Mouse (Mus musculus) midbrain, embryonic 13.5 days (tissue): ENCODE results near the gene Apoh. TPM values are rescaled to one million over a fixed set of nuclear protein-coding genes. Genes with fewer than 3 reads are reported as not detected.

Experiments
- ATAC-seq: fragments of 200-750 bp; cut with Nextera tagmentation; 2 replicates; pipeline ENCODE4 v1.8.0; 2017; ENCODE audit warnings: mild to moderate bottlenecking, moderate TSS enrichment, moderate library complexity
- H3K27ac ChIP-seq: fragments of 300-500 bp; sonication (generic); 2 replicates; pipeline ENCODE4 v1.5.1; 2015; ENCODE audit warnings: inconsistent platforms, mild to moderate bottlenecking, moderate library complexity
- H3K27me3 ChIP-seq: fragments of 300-500 bp; sonication (generic); 2 replicates; pipeline ENCODE4 v1.6.1; 2015; ENCODE audit warnings: mild to moderate bottlenecking, inconsistent platforms
- H3K36me3 ChIP-seq: fragments of 300-500 bp; sonication (generic); 2 replicates; pipeline ENCODE4 v1.6.1; 2015; ENCODE audit warnings: mild to moderate bottlenecking, inconsistent platforms
- H3K4me1 ChIP-seq: fragments of 300-500 bp; sonication (generic); replicated peaks from 2 replicates; pipeline ENCODE4 v1.6.1; 2015; ENCODE audit warnings: inconsistent platforms
- H3K4me2 ChIP-seq: fragments of 300-500 bp; sonication (generic); replicated peaks from 2 replicates; pipeline ENCODE4 v1.6.1; 2015; ENCODE audit warnings: moderate library complexity, mild to moderate bottlenecking, inconsistent platforms
- H3K4me3 ChIP-seq: fragments of 300-500 bp; sonication (generic); replicated peaks from 2 replicates; pipeline ENCODE4 v1.5.1; 2015; ENCODE audit warnings: mild to moderate bottlenecking, inconsistent platforms
- H3K9ac ChIP-seq: fragments of 300-500 bp; sonication (generic); replicated peaks from 2 replicates; pipeline ENCODE4 v1.6.1; 2015; ENCODE audit warnings: mild to moderate bottlenecking, inconsistent platforms
- H3K9me3 ChIP-seq: fragments of 300-500 bp; sonication (generic); 2 replicates; pipeline ENCODE4 v1.6.1; 2016; ENCODE audit warnings: mild to moderate bottlenecking, inconsistent platforms
- WGBS: fragments of 180-500 bp; shearing (Covaris S2); methylation state at CpG from one replicate; pipeline ENCODE4 v1.1.7; 2015; 5-methylcytosine and 5-hydroxymethylcytosine counted together
- polyA plus RNA-seq: library from polyadenylated mRNA; unstranded; fragments of >200 nt; fragmentation: Nextera tagmentation; extraction: Ambion mirVana; gene quantifications from 2 replicates; pipeline ENCODE4 v1.2.1, GENCODE M21; 2015

Apoh gene
- polyA plus RNA-seq, 1 experiment from 2014 or later: 0.13 TPM

DNA sequence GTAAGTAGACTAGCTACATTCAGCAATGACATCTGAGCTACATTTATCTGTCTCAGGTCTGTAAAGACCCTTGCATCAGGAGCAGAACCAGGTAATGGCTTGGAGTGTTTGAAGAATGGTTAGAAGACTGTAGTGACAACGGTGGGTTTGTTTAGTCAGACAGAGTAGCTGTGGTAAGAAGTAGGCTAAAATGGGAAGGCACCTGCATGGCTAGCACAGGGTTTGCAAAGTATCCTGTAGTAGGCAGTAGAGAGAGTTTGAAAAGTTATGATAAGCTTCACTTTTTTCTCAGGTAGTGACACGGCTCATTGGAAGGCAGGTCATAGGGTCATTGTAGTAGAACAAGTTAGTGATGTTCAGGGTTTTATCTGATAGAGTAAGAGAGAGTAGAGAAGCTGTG lies 85.9 kb downstream of the Apoh start:
- no peak overlapping the region for H3K4me2 ChIP-seq
- ATAC-seq: no peak
- H3K4me3 ChIP-seq: no peak overlapping the region
- H3K27me3 ChIP-seq: no peaks in the 10 kb centered on the region
- no peaks in the 10 kb centered on the region for H3K36me3 ChIP-seq
- no peaks in the 10 kb centered on the region for H3K9me3 ChIP-seq
- H3K4me1 ChIP-seq: peaks cover 19% of the 10 kb centered on the region
- H3K27ac ChIP-seq: no peak overlapping the region
- H3K9ac ChIP-seq: no peak overlapping the region
- 85% methylated on average over 2 of the region's 2 CpGs for WGBS

DNA sequence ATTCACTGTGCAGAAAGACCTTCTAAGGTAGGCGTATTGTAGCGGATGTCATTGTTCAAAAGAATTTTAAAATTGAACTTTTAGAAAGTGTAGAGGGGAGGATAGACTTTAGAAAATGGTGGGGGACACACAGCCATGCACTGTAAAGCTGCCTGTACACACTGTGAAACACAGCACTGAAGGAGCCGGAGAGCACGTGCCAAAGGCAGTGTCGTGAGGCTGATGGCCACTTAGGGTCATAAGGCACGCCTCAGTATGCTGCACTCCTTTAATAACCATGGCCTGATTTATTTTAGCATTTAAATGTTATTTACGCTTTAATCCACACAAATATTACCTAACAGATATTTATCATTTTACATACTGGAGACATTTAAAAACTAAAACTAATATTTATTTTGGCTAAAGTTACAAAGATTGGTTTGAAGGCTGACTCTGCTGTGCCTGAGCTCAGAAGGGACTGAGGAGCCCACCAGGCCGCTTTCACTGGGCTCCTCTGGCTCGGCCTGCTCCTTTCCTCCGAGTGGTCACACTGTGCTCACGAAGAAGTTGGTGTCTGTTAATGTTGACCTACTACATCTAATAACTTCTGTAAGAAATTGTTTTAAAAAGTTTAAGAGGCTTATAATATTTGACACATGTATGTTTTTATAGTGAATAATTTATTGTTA lies 100.9 kb downstream of the Apoh start:
- peaks cover 3% of the 10 kb centered on the region; the same call in 1 of the 2 replicates for H3K4me1 ChIP-seq
- H3K4me2 ChIP-seq: no peak overlapping the region
- H3K36me3 ChIP-seq: peaks cover 5% of the 10 kb centered on the region; the same call in 1 of the 2 replicates
- H3K9ac ChIP-seq: no peak overlapping the region
- H3K9me3 ChIP-seq: no peaks in the 10 kb centered on the region
- H3K4me3 ChIP-seq: no peak overlapping the region
- H3K27ac ChIP-seq: no peak overlapping the region
- ATAC-seq: no peak
- H3K27me3 ChIP-seq: no peaks in the 10 kb centered on the region
- WGBS: 67% methylated on average over 11 of the region's 11 CpGs

DNA sequence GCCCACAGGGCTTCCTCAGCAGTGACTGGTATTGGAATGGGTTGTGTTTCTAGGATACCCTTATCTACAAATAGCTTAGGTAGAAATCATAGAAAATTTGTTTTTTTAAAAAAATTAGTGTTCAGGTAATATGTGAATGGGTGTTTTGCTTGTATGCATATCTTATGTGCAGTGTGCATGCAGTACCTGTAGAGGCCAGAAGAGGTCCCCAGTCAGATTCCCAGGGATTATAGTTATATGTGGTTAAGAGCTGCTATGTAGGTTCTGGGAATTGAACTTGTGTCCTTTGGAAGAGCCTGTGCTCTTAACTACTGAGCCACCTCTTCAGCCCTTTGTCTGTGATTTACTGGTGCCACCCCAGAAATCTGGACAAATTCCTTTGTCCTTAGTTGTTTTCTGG lies 104.0 kb downstream of the Apoh start:
- Histone ChIP-seq H3K4me1 (peaks cover 3% of the 10 kb centered on the region; the same call in 1 of the 2 replicates), H3K27ac (no peak overlapping the region), H3K36me3 (no peaks in the 10 kb centered on the region), H3K4me3 (no peak overlapping the region), H3K9ac (no peak overlapping the region), H3K9me3 (no peaks in the 10 kb centered on the region), H3K27me3 (no peaks in the 10 kb centered on the region), H3K4me2 (no peak overlapping the region)
- no peak for ATAC-seq

DNA sequence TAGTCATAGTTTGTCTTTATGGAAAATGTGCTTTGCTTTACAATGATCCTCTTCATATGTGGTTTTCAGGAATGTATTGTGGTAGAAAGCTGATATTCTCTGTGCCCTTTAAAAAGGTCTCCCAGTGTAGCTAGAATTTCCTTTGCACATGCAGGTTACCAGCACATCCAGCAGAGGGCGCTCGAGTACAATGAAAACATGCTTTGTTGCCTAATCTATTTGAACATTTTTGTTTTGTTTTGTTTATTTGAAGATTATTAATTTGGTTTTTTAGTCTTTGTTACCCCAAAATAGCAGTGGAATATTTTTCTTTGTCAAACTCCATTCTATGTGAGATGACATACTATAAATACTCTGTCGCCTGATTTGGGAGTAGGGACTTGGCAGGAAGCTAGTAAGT lies 106.7 kb downstream of the Apoh start:
- Histone ChIP-seq H3K4me2 (no peak overlapping the region), H3K9me3 (no peaks in the 10 kb centered on the region), H3K27me3 (no peaks in the 10 kb centered on the region), H3K9ac (no peak overlapping the region), H3K4me1 (peaks cover under 1% of the 10 kb centered on the region; the same call in 1 of the 2 replicates), H3K27ac (no peak overlapping the region), H3K4me3 (no peak overlapping the region), H3K36me3 (no peaks in the 10 kb centered on the region)
- ATAC-seq: no peak
- WGBS: 34% methylated on average over 3 of the region's 3 CpGs

DNA sequence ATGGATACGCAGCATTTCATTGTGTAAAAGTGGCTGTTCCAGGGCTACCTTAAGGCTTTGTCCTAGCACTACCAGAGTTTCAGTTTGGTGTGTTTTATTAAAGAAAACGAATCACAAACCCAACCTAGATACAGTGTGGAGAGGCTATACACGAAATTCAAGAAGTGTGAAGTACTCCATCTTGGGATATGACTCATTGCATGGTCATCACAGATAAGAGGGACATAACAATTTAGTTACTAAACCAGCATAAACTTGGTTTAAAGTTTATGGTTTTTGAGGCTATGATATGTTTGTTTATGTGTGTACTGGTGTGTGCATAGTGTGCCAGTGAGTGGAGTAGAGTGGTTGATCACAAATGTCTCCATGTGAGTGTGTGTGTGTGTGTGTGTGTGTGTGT lies 116.4 kb downstream of the Apoh start:
- no peak overlapping the region for H3K9ac ChIP-seq
- no peak for ATAC-seq
- no peaks in the 10 kb centered on the region for H3K27me3 ChIP-seq
- WGBS: 91% methylated on average over 3 of the region's 3 CpGs
- no peak overlapping the region for H3K4me2 ChIP-seq
- H3K36me3 ChIP-seq: no peaks in the 10 kb centered on the region
- no peaks in the 10 kb centered on the region for H3K9me3 ChIP-seq
- H3K4me1 ChIP-seq: no peaks in the 10 kb centered on the region
- no peak overlapping the region for H3K4me3 ChIP-seq
- no peak overlapping the region for H3K27ac ChIP-seq

Other genes starting within 250 kb of the Apoh start
- gene Prkca, start 574 bp downstream of the Apoh start, polyA plus RNA-seq: 3.3 and 4.6 TPM in 2 replicates
- 35.7 and 37.8 TPM in 2 replicates for gene Cep112, start 81.8 kb downstream of the Apoh start, polyA plus RNA-seq